Comparison of ENCODE assay signal across 11 mouse cellular contexts in the genomic region with DNA sequence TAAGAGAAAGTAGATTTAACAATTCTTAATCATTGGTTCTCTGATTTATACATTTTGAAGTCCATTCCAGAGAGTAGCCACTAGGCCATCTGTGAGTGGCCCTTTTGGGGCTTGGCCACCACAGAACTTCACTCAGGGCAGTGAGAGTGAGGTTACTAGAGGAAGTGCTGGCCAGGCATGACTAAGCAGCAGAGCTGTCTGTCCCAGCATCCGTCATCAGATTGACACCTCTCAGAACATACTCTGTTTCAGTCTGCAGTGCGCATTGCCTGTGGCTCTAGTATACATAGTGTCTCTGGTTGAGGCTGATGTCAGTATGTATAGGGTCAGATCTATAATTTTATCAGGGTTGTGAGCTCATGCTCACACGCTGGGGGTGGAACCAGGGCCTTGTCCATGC. TPM values are rescaled to one million over a fixed set of nuclear protein-coding genes. Genes with fewer than 3 reads are reported as not detected.
DNase-seq lines count a peak whose midpoint lies in the region; ATAC-seq and TF ChIP-seq lines count a peak whose summit lies in the region.
"Had no signal": no experiment of that assay in that cellular context is flagged by ENCODE, and none has a peak within 500 bp of the region (broad histone marks: within the 10 kb centered on the region; RNA-seq: fewer than 3 reads in every experiment).

No protein-coding gene starts in this region.

- no peaks in the 10 kb centered on the region for H3K9me3 ChIP-seq in liver, embryonic 12.5 days (replicated peaks)
- H3K9me3 ChIP-seq: forebrain, embryonic 10.5 days had no signal

- TF ChIP-seq POLR2A in heart, adult 2 months (IDR thresholded peaks at IDR 0.05; ENCODE audit: insufficient read depth, low read depth, low read length) = no peak
- no peak for TF ChIP-seq POLR2A in thymus, adult 2 months (IDR thresholded peaks at IDR 0.05; ENCODE audit: control insufficient read depth, extremely low read depth, insufficient read depth, low read length, poor library complexity)

- H3K4me3 ChIP-seq in heart, adult 2 months = no peak overlapping the region
- no peak overlapping the region for H3K4me3 ChIP-seq in liver, embryonic 12.5 days
- no peak overlapping the region for H3K4me3 ChIP-seq in thymus, adult 2 months (ENCODE audit: control insufficient read depth, insufficient read depth, low read length)
- H3K4me3 ChIP-seq: forebrain, embryonic 10.5 days had no signal

- peaks cover 13% of the 10 kb centered on the region for H3K79me2 ChIP-seq in heart, adult 2 months (replicated peaks; ENCODE audit: control insufficient read depth, insufficient read depth, low read length)

- H3K27me3 ChIP-seq in heart, adult 2 months (ENCODE audit: control insufficient read depth, insufficient read depth, low read length) = no peaks in the 10 kb centered on the region
- no peaks in the 10 kb centered on the region for H3K27me3 ChIP-seq in liver, embryonic 12.5 days (replicated peaks)
- no peaks in the 10 kb centered on the region for H3K27me3 ChIP-seq in thymus, adult 2 months (ENCODE audit: control insufficient read depth, insufficient read depth, low read length)

- H3K36me3 ChIP-seq in heart, adult 2 months (ENCODE audit: control insufficient read depth, insufficient read depth, low read length) = peaks cover 20% of the 10 kb centered on the region
- no peaks in the 10 kb centered on the region for H3K36me3 ChIP-seq in liver, embryonic 12.5 days
- H3K36me3 ChIP-seq in thymus, adult 2 months (ENCODE audit: control insufficient read depth, insufficient read depth, low read length) = no peaks in the 10 kb centered on the region

- DNase-seq in heart, adult 2 months = peak; percentile 33 to 40
- DNase-seq in heart, postnatal 4 days = no peak
- DNase-seq in 3134 (ENCODE audit: extremely low read depth, insufficient read length, low spot score) = peak; percentile 55
- DNase-seq in T-cell, adult 2 months (ENCODE audit: low spot score) = peak; percentile 18
- DNase-seq in thymus, adult 2 months = no peak
- DNase-seq in yolk sac, embryonic 10.5 days (ENCODE audit: low spot score) = no peak
- no peak for DNase-seq in frontal cortex, postnatal 10 days (ENCODE audit: low spot score in 2 of 2)
- DNase-seq: cerebellum, adult 11-12 months; left cerebral cortex, postnatal 4 days had no signal

- no peak overlapping the region for H3K4me2 ChIP-seq in liver, embryonic 12.5 days

- peaks cover 18% of the 10 kb centered on the region for H3K4me1 ChIP-seq in heart, adult 2 months (ENCODE audit: control insufficient read depth, insufficient read depth, low read length)
- peaks cover 50% of the 10 kb centered on the region for H3K4me1 ChIP-seq in liver, embryonic 12.5 days
- H3K4me1 ChIP-seq in thymus, adult 2 months (replicated peaks; ENCODE audit: control insufficient read depth, insufficient read depth, low read length) = peaks cover 12% of the 10 kb centered on the region

- no peak for TF ChIP-seq CTCF in heart, adult 2 months (IDR thresholded peaks at IDR 0.05)
- no peak for TF ChIP-seq CTCF in thymus, adult 2 months (IDR thresholded peaks at IDR 0.05; ENCODE audit: borderline replicate concordance, control insufficient read depth, extremely low read depth, insufficient read depth, low read length, poor library complexity)

- no peak overlapping the region for H3K9ac ChIP-seq in heart, adult 2 months (ENCODE audit: low read depth, low read length)
- H3K9ac ChIP-seq in liver, embryonic 12.5 days = no peak overlapping the region

- peak; percentile 82 for ATAC-seq in liver, embryonic 12.5 days

- H3K27ac ChIP-seq in heart, adult 2 months = peak overlapping the region; percentile 42
- no peak overlapping the region; the same call in 1 of the 2 replicates for H3K27ac ChIP-seq in liver, embryonic 12.5 days
- no peak overlapping the region for H3K27ac ChIP-seq in thymus, adult 2 months (ENCODE audit: control insufficient read depth, insufficient read depth, low read length)
- H3K27ac ChIP-seq: forebrain, embryonic 10.5 days had no signal

- intact Hi-C loops in heart, adult 2 months (cut with DNase I) = loop anchor here (10.0 kb wide), 1 partner anchor 446 kb away; no protein-coding TSS in a partner anchor

- no peak for TF ChIP-seq EP300 in heart, adult 2 months (IDR thresholded peaks at IDR 0.05; ENCODE audit: insufficient read depth, low read depth, low read length)

- WGBS in heart, adult 2 months = 45% methylated on average over 3 of the region's 3 CpGs
- 36% methylated on average over 3 of the region's 3 CpGs for WGBS in liver, embryonic 12.5 days (ENCODE audit: insufficient replicate concordance)
- 78% methylated on average over 3 of the region's 3 CpGs for WGBS in thymus, adult 2 months

RNA-seq across cellular contexts. Expression of a gene that starts 6.3 kb away (rescaled TPM):
- total RNA-seq in heart, adult 2 months (2021) = 10 to 100 TPM; 75.4 to 90.4 TPM
- polyA plus RNA-seq in heart, adult 2 months (2012; rRNA removed) = 48.0 and 85.1 TPM in 2 replicates
- 10 to 100 TPM; 63.9 to 73.8 TPM for total RNA-seq in heart, postnatal 4 days (2021)
- 13.7 and 15.4 TPM in 2 replicates for polyA plus RNA-seq in liver, embryonic 12.5 days (2016; fragmentation: Nextera tagmentation; extraction: Ambion mirVana)
- 74.7 and 77.9 TPM in 2 replicates for polyA plus RNA-seq in thymus, adult 2 months (2012; rRNA removed)

RNA-seq across cellular contexts. Expression of a gene that starts 16.1 kb away (rescaled TPM):
- total RNA-seq in heart, adult 2 months (2021) = 10 to 100 TPM; 36.5 to 39.9 TPM
- 25.9 and 35.8 TPM in 2 replicates for polyA plus RNA-seq in heart, adult 2 months (2012; rRNA removed)
- total RNA-seq in heart, postnatal 4 days (2021) = 100 to 1,000 TPM; 182 to 184 TPM
- polyA plus RNA-seq in liver, embryonic 12.5 days (2016; fragmentation: Nextera tagmentation; extraction: Ambion mirVana) = 353 and 360 TPM in 2 replicates
- polyA plus RNA-seq in thymus, adult 2 months (2012; rRNA removed) = 382 and 470 TPM in 2 replicates

RNA-seq across cellular contexts. Expression of a gene that starts 21.6 kb away (rescaled TPM):
- total RNA-seq in heart, adult 2 months (2021) = 10 to 100 TPM; 23.1 to 23.3 TPM
- polyA plus RNA-seq in heart, adult 2 months (2012; rRNA removed) = 28.0 and 43.2 TPM in 2 replicates
- total RNA-seq in heart, postnatal 4 days (2021) = 10 to 100 TPM; 22.6 to 24.4 TPM
- 24.4 and 25.7 TPM in 2 replicates for polyA plus RNA-seq in liver, embryonic 12.5 days (2016; fragmentation: Nextera tagmentation; extraction: Ambion mirVana)
- polyA plus RNA-seq in thymus, adult 2 months (2012; rRNA removed) = 75.0 and 82.6 TPM in 2 replicates

Comparison
In these comparisons a context has a peak if more than half of its experiments do, and no peak if none do; other contexts are left out.
1. DNase-seq: peak in heart, adult 2 months (2 of 2), 3134 (single experiment) and T-cell, adult 2 months (single experiment); none in heart, postnatal 4 days (single experiment), thymus, adult 2 months (single experiment), yolk sac, embryonic 10.5 days (single experiment) and frontal cortex, postnatal 10 days (0 of 2).